Mouse (Mus musculus): ENCODE results near the gene Slc13a3. TPM values are rescaled to one million over a fixed set of nuclear protein-coding genes. Genes with fewer than 3 reads are reported as not detected.

The Slc13a3 gene
- polyA plus RNA-seq, 1 experiment from 2014 or later = 0.44 TPM

DNA sequence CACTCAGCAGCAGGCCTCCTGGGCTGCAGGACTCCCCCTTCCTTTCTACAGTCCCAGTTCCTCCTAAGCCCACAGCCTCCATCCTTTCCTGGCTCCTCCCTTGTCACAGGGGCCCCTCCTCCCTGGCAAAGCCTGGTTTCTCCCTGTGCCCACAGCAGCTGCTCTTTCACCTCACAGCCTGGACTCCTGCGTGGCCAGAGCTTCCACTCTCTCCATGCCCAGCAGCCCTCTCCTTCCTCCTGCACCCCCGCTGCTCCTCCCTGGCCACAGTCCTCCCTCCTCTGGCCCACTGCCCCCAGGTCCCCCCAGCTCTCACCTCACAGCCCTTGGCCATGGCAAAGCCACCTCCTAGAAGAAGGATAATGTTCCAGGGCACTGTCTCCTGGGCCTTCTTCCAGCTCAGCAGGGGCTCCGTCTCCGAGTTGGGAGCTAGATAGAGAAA, 53.3 kb downstream of the Slc13a3 start:
- Histone ChIP-seq H3K27me3 (replicated peaks; ENCODE audit: low read depth, poor library complexity, severe bottlenecking) (no peaks in the 10 kb centered on the region), H3K9me3 (no peaks in the 10 kb centered on the region), H3K4me1 (peaks cover 49% of the 10 kb centered on the region), H3K27ac (replicated peaks) (peak overlapping the region; percentile 60), H3K36me3 (replicated peaks) (no peaks in the 10 kb centered on the region), H3K4me3 (no peak overlapping the region)
- no peak for DNase-seq (ENCODE audit: low spot score)
- WGBS = 68% methylated on average over 4 of the region's 4 CpGs

DNA sequence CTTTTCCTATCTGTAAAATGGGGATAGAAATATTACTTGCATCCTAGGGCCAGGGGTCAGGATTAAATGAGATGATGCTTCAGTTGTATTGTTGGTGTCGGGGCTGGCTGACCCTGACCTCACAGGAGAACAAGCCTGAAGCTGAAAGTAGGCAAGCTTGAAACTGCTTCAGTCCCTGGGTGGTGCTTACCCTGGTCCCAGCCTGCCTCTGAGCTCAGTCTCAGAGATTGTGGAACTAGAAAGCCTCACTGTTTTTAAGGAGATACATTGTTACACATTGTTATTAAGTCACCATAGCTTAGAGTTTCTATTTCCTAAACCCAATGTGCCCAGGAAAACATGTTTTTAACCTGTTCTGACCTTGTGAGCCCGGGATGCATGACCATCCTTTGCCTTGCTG, 54.5 kb downstream of the Slc13a3 start:
- 78% methylated on average over 2 of the region's 2 CpGs for WGBS
- H3K4me1 ChIP-seq = peaks cover 59% of the 10 kb centered on the region

GRCm38 (mm10) chr2:165417291-165417690, 55.7 kb downstream of the Slc13a3 start:
- WGBS = 60% methylated on average over 7 of the region's 7 CpGs
- Histone ChIP-seq H3K36me3 (replicated peaks) (no peaks in the 10 kb centered on the region), H3K4me3 (no peak overlapping the region), H3K9me3 (no peaks in the 10 kb centered on the region), H3K27ac (replicated peaks) (peak overlapping the region; percentile 83), H3K4me1 (peaks cover 59% of the 10 kb centered on the region), H3K27me3 (replicated peaks; ENCODE audit: low read depth, poor library complexity, severe bottlenecking) (no peaks in the 10 kb centered on the region)
- DNase-seq (ENCODE audit: low spot score) = peak; percentile 37

More for the DNA sequence above, 54.5 kb downstream of the Slc13a3 start:
- H3K36me3 ChIP-seq (replicated peaks) = no peaks in the 10 kb centered on the region
- DNase-seq (ENCODE audit: low spot score) = no peak
- H3K4me3 ChIP-seq = no peak overlapping the region
- no peaks in the 10 kb centered on the region for H3K9me3 ChIP-seq
- H3K27ac ChIP-seq (replicated peaks) = no peak overlapping the region
- H3K27me3 ChIP-seq (replicated peaks; ENCODE audit: low read depth, poor library complexity, severe bottlenecking) = no peaks in the 10 kb centered on the region

GRCm38 (mm10) chr2:165415795-165416194, 57.2 kb downstream of the Slc13a3 start:
- Histone ChIP-seq H3K9me3 (no peaks in the 10 kb centered on the region), H3K4me3 (0 out of 2 replicates have a peak overlapping the region, but pooled peaks have one; percentile 24), H3K4me1 (peaks cover 59% of the 10 kb centered on the region), H3K27ac (replicated peaks) (peak overlapping the region; percentile 83), H3K36me3 (replicated peaks) (no peaks in the 10 kb centered on the region), H3K27me3 (replicated peaks; ENCODE audit: low read depth, poor library complexity, severe bottlenecking) (no peaks in the 10 kb centered on the region)
- peak; percentile 86 for DNase-seq (ENCODE audit: low spot score)
- WGBS = 28% methylated on average over 6 of the region's 6 CpGs

GRCm38 (mm10) chr2:165415141-165415721, 57.8 kb downstream of the Slc13a3 start:
- peak; percentile 59 for DNase-seq (ENCODE audit: low spot score)
- H3K4me3 ChIP-seq = peak overlapping the region; percentile 24; the same call in 1 of the 2 replicates
- no peaks in the 10 kb centered on the region for H3K36me3 ChIP-seq (replicated peaks)
- H3K27ac ChIP-seq (replicated peaks) = peak overlapping the region; percentile 83
- peaks cover 55% of the 10 kb centered on the region for H3K4me1 ChIP-seq
- H3K9me3 ChIP-seq = no peaks in the 10 kb centered on the region
- H3K27me3 ChIP-seq (replicated peaks; ENCODE audit: low read depth, poor library complexity, severe bottlenecking) = no peaks in the 10 kb centered on the region
- 28% methylated on average over 11 of the region's 11 CpGs for WGBS

GRCm38 (mm10) chr2:165414321-165414720, 58.7 kb downstream of the Slc13a3 start:
- Histone ChIP-seq H3K9me3 (no peaks in the 10 kb centered on the region), H3K27ac (replicated peaks) (peak overlapping the region; percentile 83), H3K27me3 (replicated peaks; ENCODE audit: low read depth, poor library complexity, severe bottlenecking) (no peaks in the 10 kb centered on the region), H3K4me3 (no peak overlapping the region; the same call in 1 of the 2 replicates), H3K4me1 (peaks cover 46% of the 10 kb centered on the region), H3K36me3 (replicated peaks) (no peaks in the 10 kb centered on the region)
- 46% methylated on average over 5 of the region's 5 CpGs for WGBS
- no peak for DNase-seq (ENCODE audit: low spot score)

DNA sequence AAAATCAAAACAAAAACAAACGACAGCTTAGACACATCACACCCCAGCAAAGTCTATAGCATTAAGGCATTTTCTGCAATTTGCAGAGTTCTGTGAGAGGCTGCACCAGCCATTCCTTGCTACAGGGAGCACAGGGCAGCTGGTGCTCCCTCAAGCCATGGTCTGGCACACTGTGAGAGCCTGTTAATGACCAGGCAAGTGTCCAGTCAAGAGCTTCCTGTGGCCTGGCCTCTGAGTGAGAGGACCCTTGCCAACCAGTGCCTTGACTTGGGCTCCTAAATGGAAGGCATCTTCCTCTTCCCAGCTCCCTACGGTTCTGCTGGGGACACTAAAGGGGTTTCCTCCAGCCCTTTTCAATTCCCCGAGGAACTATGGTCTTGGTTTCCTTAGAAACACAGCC, 59.1 kb downstream of the Slc13a3 start:
- H3K9me3 ChIP-seq = no peaks in the 10 kb centered on the region
- 43% methylated on average over 3 of the region's 3 CpGs for WGBS
- H3K36me3 ChIP-seq (replicated peaks) = no peaks in the 10 kb centered on the region
- no peak for DNase-seq (ENCODE audit: low spot score)
- H3K27me3 ChIP-seq (replicated peaks; ENCODE audit: low read depth, poor library complexity, severe bottlenecking) = no peaks in the 10 kb centered on the region
- H3K27ac ChIP-seq (replicated peaks) = peak overlapping the region; percentile 83
- H3K4me3 ChIP-seq = no peak overlapping the region
- H3K4me1 ChIP-seq = peaks cover 41% of the 10 kb centered on the region

GRCm38 (mm10) chr2:165407700-165408301, 65.2 kb downstream of the Slc13a3 start:
- DNase-seq (ENCODE audit: low spot score) = peak; percentile 83
- 50% methylated on average over 10 of the region's 10 CpGs for WGBS
- Histone ChIP-seq H3K4me3 (no peak overlapping the region), H3K36me3 (replicated peaks) (no peaks in the 10 kb centered on the region), H3K27me3 (replicated peaks; ENCODE audit: low read depth, poor library complexity, severe bottlenecking) (no peaks in the 10 kb centered on the region), H3K4me1 (peaks cover 42% of the 10 kb centered on the region), H3K9me3 (no peaks in the 10 kb centered on the region), H3K27ac (replicated peaks) (no peak overlapping the region)

- no peak overlapping the region for H3K27ac ChIP-seq (replicated peaks)
- peaks cover 60% of the 10 kb centered on the region for H3K4me1 ChIP-seq
- DNase-seq (ENCODE audit: low spot score) = no peak
- H3K27me3 ChIP-seq (replicated peaks; ENCODE audit: low read depth, poor library complexity, severe bottlenecking) = no peaks in the 10 kb centered on the region
- 54% methylated on average over 6 of the region's 6 CpGs for WGBS
- no peaks in the 10 kb centered on the region for H3K36me3 ChIP-seq (replicated peaks)
- no peaks in the 10 kb centered on the region for H3K9me3 ChIP-seq
- H3K4me3 ChIP-seq = no peak overlapping the region
Measured at GRCm38 (mm10) chr2:165405351-165405750, 67.7 kb downstream of the Slc13a3 start.

- Histone ChIP-seq H3K27ac (replicated peaks) (0 out of 2 replicates have a peak overlapping the region, but pooled peaks have one; percentile 19), H3K9me3 (no peaks in the 10 kb centered on the region), H3K4me3 (no peak overlapping the region), H3K27me3 (replicated peaks; ENCODE audit: low read depth, poor library complexity, severe bottlenecking) (no peaks in the 10 kb centered on the region), H3K36me3 (replicated peaks) (no peaks in the 10 kb centered on the region), H3K4me1 (peaks cover 64% of the 10 kb centered on the region)
- WGBS = 68% methylated on average over 9 of the region's 9 CpGs
- no peak for DNase-seq (ENCODE audit: low spot score)
Measured at GRCm38 (mm10) chr2:165404951-165405350, 68.1 kb downstream of the Slc13a3 start.

GRCm38 (mm10) chr2:165398164-165398785, 74.8 kb downstream of the Slc13a3 start:
- Histone ChIP-seq H3K36me3 (replicated peaks) (no peaks in the 10 kb centered on the region), H3K4me1 (peaks cover 58% of the 10 kb centered on the region), H3K27ac (replicated peaks) (peak overlapping the region; percentile 88), H3K9me3 (no peaks in the 10 kb centered on the region), H3K27me3 (replicated peaks; ENCODE audit: low read depth, poor library complexity, severe bottlenecking) (no peaks in the 10 kb centered on the region), H3K4me3 (peak overlapping the region; percentile 35)
- peak; percentile 76 for DNase-seq (ENCODE audit: low spot score)
- 53% methylated on average over 15 of the region's 15 CpGs for WGBS

DNA sequence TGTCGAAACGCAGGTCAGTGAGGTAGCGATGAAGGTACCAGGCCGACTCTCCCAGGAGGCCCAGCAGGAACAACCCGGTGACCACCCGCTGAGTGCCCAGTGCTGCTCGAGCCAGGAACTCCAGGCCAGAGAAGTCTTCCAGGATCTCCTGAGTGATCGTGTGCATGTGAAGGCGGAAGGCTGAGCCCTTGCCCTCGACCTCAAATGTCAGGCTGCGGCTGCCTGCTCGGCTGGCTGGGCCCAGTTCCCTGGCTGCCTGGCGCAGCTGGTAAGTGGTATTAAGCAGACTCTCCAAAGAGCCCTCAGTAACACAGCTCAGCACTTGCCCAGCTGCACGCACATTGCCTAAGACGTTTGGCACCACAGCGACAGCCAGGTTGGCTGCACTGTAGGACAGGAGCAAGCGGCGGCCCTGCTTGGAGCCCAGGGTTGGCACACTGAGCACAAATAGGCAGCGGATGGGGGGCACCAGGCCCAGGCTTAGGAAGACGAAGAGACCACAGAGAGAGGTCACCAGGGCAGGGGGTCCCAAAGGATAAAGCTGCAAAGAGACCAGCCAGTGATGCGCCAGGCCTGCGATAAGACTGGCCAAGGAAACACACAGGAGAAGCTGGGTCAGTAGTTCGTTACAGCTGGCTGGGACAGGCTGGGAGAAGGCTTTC, 75.4 kb downstream of the Slc13a3 start:
- no peaks in the 10 kb centered on the region for H3K27me3 ChIP-seq (replicated peaks; ENCODE audit: low read depth, poor library complexity, severe bottlenecking)
- 59% methylated on average over 23 of the region's 23 CpGs for WGBS
- H3K27ac ChIP-seq (replicated peaks) = peak overlapping the region; percentile 88
- H3K9me3 ChIP-seq = no peaks in the 10 kb centered on the region
- no peaks in the 10 kb centered on the region for H3K36me3 ChIP-seq (replicated peaks)
- peak overlapping the region; percentile 35 for H3K4me3 ChIP-seq
- H3K4me1 ChIP-seq = peaks cover 55% of the 10 kb centered on the region
- no peak for DNase-seq (ENCODE audit: low spot score)
